Mouse (Mus musculus): ENCODE results near the gene Slc9a8. TPM values are rescaled to one million over a fixed set of nuclear protein-coding genes. Genes with fewer than 3 reads are reported as not detected.

Gene Slc9a8
- total and polyA plus RNA-seq, 2 experiments from 2014 or later, result 10.7 to 51.5 TPM

- peaks cover 60% of the 10 kb centered on the region for H3K36me3 ChIP-seq (replicated peaks; ENCODE audit: control insufficient read depth, insufficient read depth, low read length)
- no peaks in the 10 kb centered on the region for H3K27me3 ChIP-seq (ENCODE audit: control insufficient read depth, insufficient read depth, low read length)
- H3K9me3 ChIP-seq (replicated peaks; ENCODE audit: control insufficient read depth, low read length), result no peaks in the 10 kb centered on the region
- 65% methylated on average over 9 of the region's 9 CpGs for WGBS
- H3K4me3 ChIP-seq (ENCODE audit: low read depth, low read length), result no peak overlapping the region
- no peak for TF ChIP-seq EP300 (IDR thresholded peaks at IDR 0.05; ENCODE audit: low read depth)
- no peak for TF ChIP-seq CTCF (IDR thresholded peaks at IDR 0.05; ENCODE audit: low read depth)
- H3K4me2 ChIP-seq (ENCODE audit: low read depth, low read length), result no peak overlapping the region
- no peaks in the 10 kb centered on the region for H3K4me1 ChIP-seq (ENCODE audit: control insufficient read depth, insufficient read depth)
- no peak overlapping the region for H3K9ac ChIP-seq (replicated peaks; ENCODE audit: low read depth, low read length)
- no peak for DNase-seq (ENCODE audit: low spot score)
- ATAC-seq (ENCODE audit: insufficient read depth, low read depth), result no peak
- H3K27ac ChIP-seq (ENCODE audit: low read depth), result no peak overlapping the region
Measured at GRCm38 (mm10) chr2:167430737-167431417, 9.4 kb downstream of the Slc9a8 start.

GRCm38 (mm10) chr2:167431418-167431776 is 9.9 kb downstream of the Slc9a8 start:
- Histone ChIP-seq H3K27me3 (ENCODE audit: control insufficient read depth, insufficient read depth, low read length) (no peaks in the 10 kb centered on the region), H3K4me2 (ENCODE audit: low read depth, low read length) (no peak overlapping the region), H3K27ac (ENCODE audit: low read depth) (no peak overlapping the region), H3K9me3 (replicated peaks; ENCODE audit: control insufficient read depth, low read length) (no peaks in the 10 kb centered on the region), H3K4me3 (ENCODE audit: low read depth, low read length) (no peak overlapping the region), H3K4me1 (ENCODE audit: control insufficient read depth, insufficient read depth) (no peaks in the 10 kb centered on the region), H3K9ac (replicated peaks; ENCODE audit: low read depth, low read length) (no peak overlapping the region), H3K36me3 (replicated peaks; ENCODE audit: control insufficient read depth, insufficient read depth, low read length) (peaks cover 55% of the 10 kb centered on the region)
- 64% methylated on average over 7 of the region's 7 CpGs for WGBS
- DNase-seq (ENCODE audit: low spot score), result no peak
- no peak for TF ChIP-seq CTCF (IDR thresholded peaks at IDR 0.05; ENCODE audit: low read depth)
- TF ChIP-seq EP300 (IDR thresholded peaks at IDR 0.05; ENCODE audit: low read depth), result no peak
- no peak for ATAC-seq (ENCODE audit: insufficient read depth, low read depth)

GRCm38 (mm10) chr2:167434570-167434969 is 13.1 kb downstream of the Slc9a8 start:
- Histone ChIP-seq H3K9ac (replicated peaks; ENCODE audit: low read depth, low read length) (no peak overlapping the region), H3K36me3 (replicated peaks; ENCODE audit: control insufficient read depth, insufficient read depth, low read length) (peaks cover 51% of the 10 kb centered on the region), H3K27ac (ENCODE audit: low read depth) (no peak overlapping the region), H3K4me2 (ENCODE audit: low read depth, low read length) (no peak overlapping the region), H3K4me3 (ENCODE audit: low read depth, low read length) (no peak overlapping the region), H3K4me1 (ENCODE audit: control insufficient read depth, insufficient read depth) (no peaks in the 10 kb centered on the region), H3K9me3 (replicated peaks; ENCODE audit: control insufficient read depth, low read length) (no peaks in the 10 kb centered on the region), H3K27me3 (ENCODE audit: control insufficient read depth, insufficient read depth, low read length) (no peaks in the 10 kb centered on the region)
- 91% methylated on average over 6 of the region's 6 CpGs for WGBS
- TF ChIP-seq CTCF (IDR thresholded peaks at IDR 0.05; ENCODE audit: low read depth) (no peak), EP300 (IDR thresholded peaks at IDR 0.05; ENCODE audit: low read depth) (no peak)
- DNase-seq (ENCODE audit: low spot score) (no peak), ATAC-seq (ENCODE audit: insufficient read depth, low read depth) (no peak)

GRCm38 (mm10) chr2:167435631-167436030 is 14.1 kb downstream of the Slc9a8 start:
- Histone ChIP-seq H3K9ac (replicated peaks; ENCODE audit: low read depth, low read length) (no peak overlapping the region), H3K4me3 (ENCODE audit: low read depth, low read length) (no peak overlapping the region), H3K27ac (ENCODE audit: low read depth) (no peak overlapping the region), H3K27me3 (ENCODE audit: control insufficient read depth, insufficient read depth, low read length) (no peaks in the 10 kb centered on the region), H3K4me1 (ENCODE audit: control insufficient read depth, insufficient read depth) (no peaks in the 10 kb centered on the region), H3K4me2 (ENCODE audit: low read depth, low read length) (no peak overlapping the region), H3K36me3 (replicated peaks; ENCODE audit: control insufficient read depth, insufficient read depth, low read length) (peaks cover 55% of the 10 kb centered on the region), H3K9me3 (replicated peaks; ENCODE audit: control insufficient read depth, low read length) (no peaks in the 10 kb centered on the region)
- WGBS, result 93% methylated on average over 2 of the region's 2 CpGs
- DNase-seq (ENCODE audit: low spot score) (no peak), ATAC-seq (ENCODE audit: insufficient read depth, low read depth) (no peak)
- TF ChIP-seq EP300 (IDR thresholded peaks at IDR 0.05; ENCODE audit: low read depth) (no peak), CTCF (IDR thresholded peaks at IDR 0.05; ENCODE audit: low read depth) (no peak)

GRCm38 (mm10) chr2:167436371-167436770 is 14.9 kb downstream of the Slc9a8 start:
- Histone ChIP-seq H3K9me3 (replicated peaks; ENCODE audit: control insufficient read depth, low read length) (no peaks in the 10 kb centered on the region), H3K4me1 (ENCODE audit: control insufficient read depth, insufficient read depth) (no peaks in the 10 kb centered on the region), H3K4me2 (ENCODE audit: low read depth, low read length) (no peak overlapping the region), H3K36me3 (replicated peaks; ENCODE audit: control insufficient read depth, insufficient read depth, low read length) (peaks cover 61% of the 10 kb centered on the region), H3K27ac (ENCODE audit: low read depth) (no peak overlapping the region), H3K27me3 (ENCODE audit: control insufficient read depth, insufficient read depth, low read length) (no peaks in the 10 kb centered on the region), H3K4me3 (ENCODE audit: low read depth, low read length) (no peak overlapping the region), H3K9ac (replicated peaks; ENCODE audit: low read depth, low read length) (no peak overlapping the region)
- TF ChIP-seq CTCF (IDR thresholded peaks at IDR 0.05; ENCODE audit: low read depth) (no peak), EP300 (IDR thresholded peaks at IDR 0.05; ENCODE audit: low read depth) (no peak)
- no peak for DNase-seq (ENCODE audit: low spot score)
- WGBS, result 88% methylated on average over 5 of the region's 5 CpGs
- no peak for ATAC-seq (ENCODE audit: insufficient read depth, low read depth)

- whole genome bisulfite sequencing, result 90% methylated on average over 3 of the region's 3 CpGs
- ATAC-seq (ENCODE audit: insufficient read depth, low read depth) (no peak), DNase-seq (ENCODE audit: low spot score) (no peak)
- no peak overlapping the region for H3K4me2 ChIP-seq (ENCODE audit: low read depth, low read length)
- no peaks in the 10 kb centered on the region for H3K9me3 ChIP-seq (replicated peaks; ENCODE audit: control insufficient read depth, low read length)
- TF ChIP-seq CTCF (IDR thresholded peaks at IDR 0.05; ENCODE audit: low read depth), result no peak
- TF ChIP-seq EP300 (IDR thresholded peaks at IDR 0.05; ENCODE audit: low read depth), result no peak
- H3K36me3 ChIP-seq (replicated peaks; ENCODE audit: control insufficient read depth, insufficient read depth, low read length), result peaks cover 67% of the 10 kb centered on the region
- no peaks in the 10 kb centered on the region for H3K27me3 ChIP-seq (ENCODE audit: control insufficient read depth, insufficient read depth, low read length)
- no peak overlapping the region for H3K9ac ChIP-seq (replicated peaks; ENCODE audit: low read depth, low read length)
- no peaks in the 10 kb centered on the region for H3K4me1 ChIP-seq (ENCODE audit: control insufficient read depth, insufficient read depth)
- H3K4me3 ChIP-seq (ENCODE audit: low read depth, low read length), result no peak overlapping the region
- H3K27ac ChIP-seq (ENCODE audit: low read depth), result no peak overlapping the region
Measured at GRCm38 (mm10) chr2:167439422-167439821, 17.9 kb downstream of the Slc9a8 start.
